Mouse (Mus musculus) lung, postnatal 0 days (tissue): ENCODE results near the gene Lpcat2b.

Experiments
- CTCF ChIP-seq: IDR thresholded peaks from 2 replicates; pipeline ENCODE4 v1.5.1; 2016; ENCODE audit warnings: antibody characterized with exemption, mild to moderate bottlenecking
- EP300 ChIP-seq: IDR thresholded peaks from 2 replicates; pipeline ENCODE4 v1.6.1; 2016; ENCODE audit warnings: antibody characterized with exemption, mild to moderate bottlenecking, control low read depth

DNA sequence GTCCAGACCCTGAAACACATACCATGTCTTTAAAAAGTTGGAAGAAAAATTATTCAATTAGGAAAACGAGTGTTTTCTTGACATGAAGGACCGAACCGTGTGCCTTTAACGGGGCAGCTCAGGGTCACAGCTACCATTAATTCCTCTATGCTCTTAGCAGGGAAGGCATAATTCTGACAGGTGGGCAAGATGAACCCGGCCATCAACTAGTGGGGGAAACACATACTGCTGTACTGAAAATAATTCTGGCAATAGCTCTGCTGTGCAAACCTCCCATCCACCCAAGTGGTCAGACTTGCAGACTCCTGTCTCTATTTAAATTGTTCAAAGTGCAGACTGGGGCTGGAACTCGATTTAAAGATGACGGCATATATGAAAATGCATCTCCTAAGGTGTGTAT lies 7.0 kb downstream of the Lpcat2b start:
- no peak; the same call in 1 of the 2 replicates for TF ChIP-seq CTCF
- TF ChIP-seq EP300 = no peak
